Mouse (Mus musculus) 3134 (cell line): ENCODE data around the gene Baiap2l1.
"Not testable (repeated sequence)": the region's sequence is repeated elsewhere in the genome, so short reads cannot be mapped to it uniquely, and the experiment has no call there.

ENCODE experiments used
- DNase-seq: peaks from one replicate; pipeline ENCODE4 v3.0.0-alpha.2; 2011; ENCODE audit warnings: low spot score; ENCODE audit not compliant: insufficient read length; ENCODE audit errors: extremely low read depth

Baiap2l1 gene

GRCm38 (mm10) chr5:144357881-144358591, at the start of gene Baiap2l1:
Baiap2l1 (minus strand) TSS chr5:144358112.
- peak; percentile 13 for DNase-seq

- no peak for DNase-seq
These were observed 48.3 kb upstream of the Baiap2l1 start for GRCm38 (mm10) chr5:144406256-144406655.

- DNase-seq = no peak
These were observed 42.9 kb upstream of the Baiap2l1 start for GRCm38 (mm10) chr5:144400821-144401220.

GRCm38 (mm10) chr5:144397566-144397965, 39.7 kb upstream of the Baiap2l1 start:
- no peak for DNase-seq

GRCm38 (mm10) chr5:144394142-144394541, 36.2 kb upstream of the Baiap2l1 start:
- no peak for DNase-seq

- DNase-seq = no peak
These were observed 29.9 kb upstream of the Baiap2l1 start for GRCm38 (mm10) chr5:144387851-144388250.

GRCm38 (mm10) chr5:144383936-144384335, 26.0 kb upstream of the Baiap2l1 start:
- DNase-seq = no peak

GRCm38 (mm10) chr5:144381782-144382181, 23.9 kb upstream of the Baiap2l1 start:
- no peak for DNase-seq

- DNase-seq = no peak
These were observed 22.8 kb upstream of the Baiap2l1 start for GRCm38 (mm10) chr5:144380689-144381088.

- no peak for DNase-seq
These were observed 21.5 kb upstream of the Baiap2l1 start for GRCm38 (mm10) chr5:144379431-144379830.

- DNase-seq = no peak
These were observed 15.0 kb upstream of the Baiap2l1 start for GRCm38 (mm10) chr5:144372885-144373284.

GRCm38 (mm10) chr5:144372177-144372576, 14.3 kb upstream of the Baiap2l1 start:
- DNase-seq = no peak

GRCm38 (mm10) chr5:144370986-144371385, 13.1 kb upstream of the Baiap2l1 start:
- DNase-seq = no peak

- no peak for DNase-seq
These were observed 10.8 kb upstream of the Baiap2l1 start for GRCm38 (mm10) chr5:144368661-144369205.

GRCm38 (mm10) chr5:144366551-144366950, 8.6 kb upstream of the Baiap2l1 start:
- not testable (repeated sequence) for DNase-seq

- DNase-seq = no peak
These were observed 6.9 kb upstream of the Baiap2l1 start for GRCm38 (mm10) chr5:144364680-144365357.

GRCm38 (mm10) chr5:144360346-144360745, 2.4 kb upstream of the Baiap2l1 start:
- DNase-seq = no peak

- DNase-seq = no peak
These were observed 2.0 kb upstream of the Baiap2l1 start for GRCm38 (mm10) chr5:144359886-144360285.

- no peak for DNase-seq
These were observed 643 bp upstream of the Baiap2l1 start for GRCm38 (mm10) chr5:144358592-144358917.

- DNase-seq = no peak
These were observed 396 bp downstream of the Baiap2l1 start for GRCm38 (mm10) chr5:144357551-144357880.

GRCm38 (mm10) chr5:144356776-144357455, 996 bp downstream of the Baiap2l1 start:
- DNase-seq = no peak
